Mouse (Mus musculus) midbrain, embryonic 15.5 days (tissue): ENCODE measurements at regions not wholly inside any gene's neighbourhood (a gene's known extent, or its start where the extent isn't known, plus 50 kb on each side); places are given as distances from the start of the nearest gene placed in this dataset.

Experiments
- ATAC-seq: fragments of 200-750 bp; cut with Nextera tagmentation; replicated peaks from 2 replicates; pipeline ENCODE4 v1.8.0; 2017; ENCODE audit warnings: moderate TSS enrichment
- H3K27ac ChIP-seq: fragments of 300-500 bp; sonication (generic); 2 replicates; pipeline ENCODE4 v1.5.1; 2015; ENCODE audit warnings: mild to moderate bottlenecking, inconsistent platforms
- H3K27me3 ChIP-seq: fragments of 300-500 bp; sonication (generic); replicated peaks from 2 replicates; pipeline ENCODE4 v1.6.1; 2015; ENCODE audit warnings: inconsistent platforms
- H3K36me3 ChIP-seq: fragments of 300-500 bp; sonication (generic); replicated peaks from 2 replicates; pipeline ENCODE4 v1.6.1; 2015; ENCODE audit warnings: inconsistent platforms
- H3K4me1 ChIP-seq: fragments of 300-500 bp; sonication (generic); 2 replicates; pipeline ENCODE4 v1.6.1; 2015; ENCODE audit warnings: inconsistent platforms
- H3K4me2 ChIP-seq: fragments of 300-500 bp; sonication (generic); 2 replicates; pipeline ENCODE4 v1.6.1; 2015; ENCODE audit warnings: inconsistent platforms, mild to moderate bottlenecking, moderate library complexity
- H3K4me3 ChIP-seq: fragments of 300-500 bp; sonication (generic); 2 replicates; pipeline ENCODE4 v1.5.1; 2015; ENCODE audit warnings: mild to moderate bottlenecking, inconsistent platforms
- H3K9ac ChIP-seq: fragments of 300-500 bp; sonication (generic); 2 replicates; pipeline ENCODE4 v1.6.1; 2015; ENCODE audit warnings: mild to moderate bottlenecking, inconsistent platforms
- H3K9me3 ChIP-seq: fragments of 300-500 bp; sonication (generic); 2 replicates; pipeline ENCODE4 v1.6.1; 2016; ENCODE audit warnings: inconsistent platforms
- WGBS: fragments of 180-500 bp; shearing (Covaris S2); methylation state at CpG from one replicate; pipeline ENCODE4 v1.1.7; 2015; ENCODE audit warnings: mixed read lengths; 5-methylcytosine and 5-hydroxymethylcytosine counted together

DNA sequence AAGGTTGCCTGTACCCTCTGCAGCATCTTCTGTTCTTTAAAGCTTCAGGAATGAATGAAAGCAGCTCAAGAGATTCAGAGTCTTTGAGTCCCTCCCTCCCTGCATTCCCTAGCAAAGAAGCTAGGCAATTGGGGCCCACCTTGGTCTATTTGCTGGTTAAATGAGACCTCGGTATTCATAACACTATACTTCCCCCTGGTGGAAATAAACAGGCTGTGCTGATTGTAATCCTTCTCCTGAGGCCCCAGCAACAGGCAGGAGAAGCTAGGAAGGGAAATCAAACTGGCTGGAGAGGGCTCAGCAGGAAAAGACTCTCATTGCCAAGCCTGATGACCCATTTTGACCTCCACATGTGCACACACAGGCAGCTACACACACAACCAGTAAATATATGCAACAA is 137.1 kb downstream of the Sh3bp4 start:
- Histone ChIP-seq H3K4me2 (no peak overlapping the region), H3K27me3 (no peaks in the 10 kb centered on the region), H3K4me1 (no peaks in the 10 kb centered on the region), H3K27ac (no peak overlapping the region), H3K9ac (no peak overlapping the region), H3K4me3 (no peak overlapping the region), H3K9me3 (no peaks in the 10 kb centered on the region), H3K36me3 (no peaks in the 10 kb centered on the region)
- ATAC-seq: no peak
- 16% methylated on average over 1 of the region's 1 CpGs for whole genome bisulfite sequencing

DNA sequence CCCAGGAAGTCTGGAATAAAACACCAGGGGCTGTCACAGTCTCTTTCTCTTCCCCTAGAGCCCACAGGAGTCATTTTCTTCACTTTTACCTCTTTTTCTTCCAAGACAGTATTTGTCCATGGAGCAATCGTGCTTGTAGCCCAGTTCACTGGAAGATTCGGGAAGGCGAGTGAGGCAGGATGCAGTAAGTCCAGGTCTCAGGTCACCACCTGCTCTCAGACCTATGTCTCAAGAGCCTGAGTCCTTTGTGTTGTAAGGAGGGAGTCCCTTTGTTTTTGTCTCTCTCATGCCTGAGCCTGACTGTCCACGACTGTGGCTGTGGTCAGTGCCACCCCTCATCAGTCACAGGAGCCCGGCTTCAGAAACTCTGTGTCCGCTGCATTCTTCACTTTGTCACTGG is 140.9 kb downstream of the Sh3bp4 start:
- H3K36me3 ChIP-seq: no peaks in the 10 kb centered on the region
- H3K4me2 ChIP-seq: no peak overlapping the region
- no peaks in the 10 kb centered on the region for H3K27me3 ChIP-seq
- WGBS: 88% methylated on average over 6 of the region's 6 CpGs
- no peak overlapping the region for H3K4me3 ChIP-seq
- H3K4me1 ChIP-seq: no peaks in the 10 kb centered on the region
- no peak overlapping the region for H3K27ac ChIP-seq
- no peak overlapping the region for H3K9ac ChIP-seq
- H3K9me3 ChIP-seq: no peaks in the 10 kb centered on the region
- no peak for ATAC-seq

DNA sequence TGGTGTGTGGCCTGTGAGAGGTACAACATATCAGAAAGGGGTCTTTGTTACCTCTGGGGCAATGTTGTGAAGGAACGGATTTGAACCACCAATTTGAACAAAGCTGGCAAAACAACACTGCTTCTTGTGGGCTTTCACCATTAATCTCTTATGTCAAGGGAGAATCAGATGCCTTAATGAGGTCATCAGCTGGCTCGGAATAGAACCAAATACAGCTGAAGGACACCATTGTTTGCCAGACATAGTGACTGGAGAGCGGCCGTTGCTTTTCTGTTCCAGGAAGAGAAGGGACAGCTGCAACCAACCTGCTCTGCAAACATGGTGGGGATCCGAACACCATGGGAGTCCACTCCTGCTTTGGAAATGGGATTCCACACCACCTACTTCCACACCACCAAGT is 158.2 kb downstream of the Sh3bp4 start:
- Histone ChIP-seq H3K36me3 (no peaks in the 10 kb centered on the region), H3K4me1 (no peaks in the 10 kb centered on the region), H3K27me3 (no peaks in the 10 kb centered on the region), H3K27ac (no peak overlapping the region), H3K4me2 (no peak overlapping the region), H3K9ac (no peak overlapping the region), H3K9me3 (no peaks in the 10 kb centered on the region), H3K4me3 (no peak overlapping the region)
- 70% methylated on average over 5 of the region's 5 CpGs for WGBS
- no peak for ATAC-seq

DNA sequence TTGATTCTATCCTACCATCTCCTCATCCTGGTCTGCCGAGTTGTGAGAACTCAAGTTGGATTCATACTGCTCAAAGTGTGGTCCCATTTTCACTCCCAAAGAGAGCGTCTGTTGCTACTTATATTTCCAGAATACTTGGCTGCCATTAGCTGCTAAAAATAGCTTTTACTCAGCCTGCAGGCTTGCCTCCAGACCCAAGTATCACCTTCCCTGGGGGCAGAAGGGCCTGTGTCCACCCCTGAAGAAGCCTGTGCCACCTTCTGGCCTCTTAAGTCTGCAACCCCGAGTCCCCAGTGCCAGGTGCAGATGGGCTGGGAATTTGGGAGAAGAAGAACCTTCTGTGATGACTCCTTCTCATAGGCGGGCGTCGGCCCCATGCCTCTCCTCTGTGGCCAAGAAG is 161.5 kb downstream of the Sh3bp4 start:
- Histone ChIP-seq H3K27ac (no peak overlapping the region), H3K4me2 (no peak overlapping the region), H3K4me1 (peaks cover 4% of the 10 kb centered on the region), H3K9ac (no peak overlapping the region), H3K36me3 (no peaks in the 10 kb centered on the region), H3K4me3 (no peak overlapping the region), H3K27me3 (0 out of 2 replicates have a peak, but pooled peaks cover 5% of the 10 kb centered on the region), H3K9me3 (no peaks in the 10 kb centered on the region)
- ATAC-seq: no peak
- 88% methylated on average over 6 of the region's 6 CpGs for WGBS

DNA sequence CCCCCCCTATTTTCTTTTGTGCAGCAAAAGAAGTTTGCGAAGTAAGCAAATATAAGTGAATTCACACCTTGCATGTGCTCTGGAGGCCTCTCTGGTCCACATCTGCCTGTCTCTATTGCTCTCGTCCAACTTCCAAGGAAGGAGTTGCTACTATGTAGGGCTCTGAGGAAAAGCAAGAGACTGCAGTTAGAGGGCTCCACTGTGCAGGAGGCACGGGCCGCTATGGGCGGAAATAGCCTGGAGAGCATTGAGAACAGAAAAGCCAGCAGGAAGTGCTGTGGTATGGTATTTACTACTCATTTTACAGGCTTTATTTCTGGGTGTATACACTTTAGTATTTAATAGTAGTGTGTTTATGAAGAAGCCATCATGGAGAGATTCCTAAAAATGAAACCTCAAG is 162.2 kb downstream of the Sh3bp4 start:
- H3K27me3 ChIP-seq: 0 out of 2 replicates have a peak, but pooled peaks cover 5% of the 10 kb centered on the region
- no peaks in the 10 kb centered on the region for H3K9me3 ChIP-seq
- H3K9ac ChIP-seq: no peak overlapping the region
- peaks cover 4% of the 10 kb centered on the region for H3K4me1 ChIP-seq
- H3K4me3 ChIP-seq: no peak overlapping the region
- 73% methylated on average over 5 of the region's 5 CpGs for WGBS
- H3K27ac ChIP-seq: no peak overlapping the region
- ATAC-seq: no peak
- H3K36me3 ChIP-seq: no peaks in the 10 kb centered on the region
- no peak overlapping the region for H3K4me2 ChIP-seq

DNA sequence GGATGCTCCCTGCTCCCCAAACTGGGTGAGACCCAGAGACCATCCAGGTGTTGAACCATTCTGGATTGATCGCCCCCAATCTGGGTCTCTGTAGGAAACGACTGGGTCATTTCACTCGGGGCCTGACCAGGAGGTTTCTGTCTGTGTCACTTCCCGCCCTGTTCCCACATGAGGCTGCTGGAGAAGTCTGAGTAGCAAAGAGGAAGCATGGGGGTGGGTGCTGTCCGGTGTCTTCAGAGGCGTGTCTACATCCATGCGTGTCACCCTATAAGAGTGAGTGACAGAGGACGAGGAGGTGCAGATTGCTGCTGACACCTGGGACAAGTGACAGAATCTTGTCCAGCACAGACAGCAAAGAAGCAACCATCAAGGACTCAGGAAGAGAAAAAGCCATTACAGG is 164.7 kb downstream of the Sh3bp4 start:
- no peak overlapping the region for H3K4me3 ChIP-seq
- peak; percentile 61 for ATAC-seq

DNA sequence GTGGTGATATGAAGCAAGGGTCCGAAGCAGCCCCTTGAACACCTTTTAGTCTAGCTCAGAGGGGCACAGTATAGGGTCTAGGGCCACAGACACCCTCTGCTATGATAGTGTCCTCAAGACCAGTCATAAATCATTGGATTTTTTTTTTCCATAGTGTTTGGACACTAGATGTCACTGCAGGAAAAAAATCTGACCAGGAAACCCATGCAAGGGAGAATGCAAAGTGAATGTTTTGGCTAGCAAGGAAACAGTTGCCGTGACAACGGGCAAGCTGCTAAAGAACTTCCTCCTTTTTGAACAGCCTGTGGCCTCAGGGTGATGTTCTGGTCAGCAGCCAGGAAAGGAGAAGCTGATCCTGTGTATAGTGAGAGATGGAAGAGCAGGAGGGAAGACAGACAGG is 165.1 kb downstream of the Sh3bp4 start:
- no peak overlapping the region; the same call in 1 of the 2 replicates for H3K9ac ChIP-seq
- H3K27me3 ChIP-seq: 0 out of 2 replicates have a peak, but pooled peaks cover 5% of the 10 kb centered on the region
- H3K9me3 ChIP-seq: no peaks in the 10 kb centered on the region
- H3K4me3 ChIP-seq: no peak overlapping the region
- WGBS: 32% methylated on average over 3 of the region's 3 CpGs
- peaks cover 4% of the 10 kb centered on the region for H3K4me1 ChIP-seq
- H3K36me3 ChIP-seq: no peaks in the 10 kb centered on the region
- H3K4me2 ChIP-seq: no peak overlapping the region
- ATAC-seq: peak; percentile 79
- 0 out of 2 replicates have a peak overlapping the region, but pooled peaks have one; percentile 7 for H3K27ac ChIP-seq

More for the DNA sequence above, 164.7 kb downstream of the Sh3bp4 start:
- Histone ChIP-seq H3K4me2 (no peak overlapping the region), H3K27ac (no peak overlapping the region), H3K36me3 (no peaks in the 10 kb centered on the region), H3K27me3 (0 out of 2 replicates have a peak, but pooled peaks cover 5% of the 10 kb centered on the region), H3K9ac (no peak overlapping the region; the same call in 1 of the 2 replicates), H3K4me1 (peaks cover 4% of the 10 kb centered on the region), H3K9me3 (no peaks in the 10 kb centered on the region)
- WGBS: 75% methylated on average over 8 of the region's 8 CpGs

DNA sequence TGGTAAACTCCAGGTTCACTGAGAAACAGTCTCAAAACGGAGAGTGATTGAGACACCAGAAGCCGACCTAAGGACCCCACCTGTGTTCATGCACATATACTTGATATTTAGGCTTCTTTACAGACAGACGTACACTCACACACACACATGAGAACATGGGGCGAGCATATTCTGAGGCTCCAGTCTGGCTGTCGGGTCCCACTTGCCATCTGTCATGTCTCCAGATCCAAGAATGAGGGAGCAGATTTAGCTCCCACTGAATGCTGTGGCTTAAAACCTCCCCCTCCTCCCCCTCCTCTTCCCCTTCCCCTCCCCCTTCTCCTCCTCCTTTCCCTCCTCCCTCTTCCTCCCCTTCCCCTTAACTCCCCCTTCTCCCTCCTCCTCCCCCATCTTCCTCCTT is 167.5 kb downstream of the Sh3bp4 start:
- H3K27ac ChIP-seq: no peak overlapping the region
- WGBS: 69% methylated on average over 5 of the region's 5 CpGs

DNA sequence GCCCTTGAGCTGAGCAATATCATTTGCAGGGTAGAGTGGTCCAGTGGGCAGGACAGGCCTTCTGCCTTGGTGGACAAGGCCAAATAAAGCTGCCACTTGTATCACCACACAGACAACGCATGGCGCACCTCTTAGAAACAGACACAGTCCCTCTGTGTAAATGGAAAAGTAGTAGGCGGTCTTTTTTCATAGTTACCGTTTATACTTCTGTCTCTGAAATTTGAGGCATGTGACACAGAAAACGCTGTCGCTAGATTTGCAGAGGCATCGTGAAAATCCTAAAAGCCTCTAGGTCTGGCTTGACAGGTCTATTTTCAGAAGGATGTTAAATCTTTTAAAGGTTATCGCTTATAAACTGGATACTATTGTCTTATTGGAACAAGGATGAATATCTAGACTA is 174.4 kb downstream of the Sh3bp4 start:
- H3K27ac ChIP-seq: no peak overlapping the region

More for the DNA sequence above, 167.5 kb downstream of the Sh3bp4 start:
- Histone ChIP-seq H3K36me3 (no peaks in the 10 kb centered on the region), H3K4me1 (peaks cover 4% of the 10 kb centered on the region), H3K9ac (no peak overlapping the region), H3K27me3 (0 out of 2 replicates have a peak, but pooled peaks cover 5% of the 10 kb centered on the region), H3K4me2 (no peak overlapping the region), H3K4me3 (no peak overlapping the region), H3K9me3 (no peaks in the 10 kb centered on the region)
- ATAC-seq: no peak

DNA sequence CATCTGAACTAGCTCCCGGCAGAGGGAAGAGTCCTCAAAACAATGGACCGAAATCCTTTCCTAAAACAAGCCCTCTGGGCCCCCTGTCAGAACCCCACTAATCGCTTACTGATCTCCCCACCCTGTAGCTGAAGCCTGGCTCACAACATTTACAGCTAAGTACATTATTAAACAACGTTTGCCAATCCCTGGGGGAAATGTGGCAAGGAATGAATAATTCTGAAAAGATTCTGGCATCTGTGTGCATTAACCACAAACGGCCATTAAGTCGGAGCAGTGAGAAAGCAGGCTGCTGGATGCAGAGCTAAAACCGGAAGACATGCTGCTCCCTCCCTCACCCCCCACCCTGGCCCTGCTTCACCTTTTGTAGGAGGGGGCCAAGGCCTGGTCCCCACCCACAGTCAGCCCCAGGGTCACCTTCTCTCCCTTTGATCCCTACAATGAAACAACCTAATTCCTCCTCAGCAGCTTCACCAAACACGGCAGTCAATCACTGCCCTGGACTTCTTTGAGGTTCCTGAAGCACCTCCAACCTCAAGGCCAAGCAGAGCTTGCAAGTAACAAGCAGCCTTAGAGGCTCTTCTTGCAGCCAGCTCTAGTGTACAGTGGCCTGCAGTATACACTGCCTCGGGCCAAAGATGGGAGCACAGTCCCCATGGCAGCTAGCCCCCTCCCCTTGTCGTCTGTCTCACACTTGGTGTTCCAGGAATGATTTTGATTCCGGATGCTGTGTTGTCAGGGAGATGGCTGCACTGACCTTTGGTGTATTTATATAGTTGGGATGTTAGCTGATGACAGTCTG is 175.2 kb downstream of the Sh3bp4 start:
- Histone ChIP-seq H3K36me3 (no peaks in the 10 kb centered on the region), H3K27ac (peak overlapping the region; percentile 65), H3K4me3 (no peak overlapping the region), H3K27me3 (no peaks in the 10 kb centered on the region), H3K9ac (no peak overlapping the region), H3K4me2 (no peak overlapping the region), H3K4me1 (peaks cover 14% of the 10 kb centered on the region), H3K9me3 (0 out of 2 replicates have a peak, but pooled peaks cover 4% of the 10 kb centered on the region)
- ATAC-seq: peak; percentile 81
- 17% methylated on average over 11 of the region's 11 CpGs for WGBS

More for the DNA sequence above, 174.4 kb downstream of the Sh3bp4 start:
- Histone ChIP-seq H3K36me3 (no peaks in the 10 kb centered on the region), H3K4me3 (no peak overlapping the region), H3K9ac (no peak overlapping the region), H3K4me2 (no peak overlapping the region), H3K4me1 (peaks cover 14% of the 10 kb centered on the region), H3K9me3 (0 out of 2 replicates have a peak, but pooled peaks cover 4% of the 10 kb centered on the region), H3K27me3 (no peaks in the 10 kb centered on the region)
- no peak for ATAC-seq
- 70% methylated on average over 8 of the region's 8 CpGs for WGBS

DNA sequence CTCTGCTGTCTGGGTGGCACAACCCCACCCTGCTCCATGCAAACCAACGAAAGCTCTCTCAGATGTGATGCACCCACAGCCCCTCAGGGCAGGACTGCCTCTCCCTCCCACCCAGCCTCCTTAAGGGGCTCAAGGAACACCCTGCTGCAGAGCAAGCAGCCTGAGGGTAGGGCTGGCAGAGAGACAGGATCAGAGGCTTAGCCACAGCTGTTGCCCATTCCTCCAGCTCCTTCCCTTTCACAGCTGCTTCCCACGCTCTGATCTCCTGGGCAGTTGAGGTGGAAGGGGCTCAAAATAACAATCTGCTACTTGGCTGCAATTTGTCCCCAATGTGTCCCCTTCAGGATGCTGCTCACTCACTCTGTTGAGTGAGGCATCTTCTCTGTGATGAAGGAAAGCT is 181.5 kb downstream of the Sh3bp4 start:
- Histone ChIP-seq H3K27me3 (no peaks in the 10 kb centered on the region), H3K4me1 (peaks cover 5% of the 10 kb centered on the region; the same call in 1 of the 2 replicates), H3K4me2 (no peak overlapping the region), H3K9ac (no peak overlapping the region), H3K36me3 (no peaks in the 10 kb centered on the region), H3K9me3 (0 out of 2 replicates have a peak, but pooled peaks cover 4% of the 10 kb centered on the region), H3K27ac (no peak overlapping the region), H3K4me3 (no peak overlapping the region)
- 28% methylated on average over 2 of the region's 2 CpGs for WGBS
- ATAC-seq: no peak

DNA sequence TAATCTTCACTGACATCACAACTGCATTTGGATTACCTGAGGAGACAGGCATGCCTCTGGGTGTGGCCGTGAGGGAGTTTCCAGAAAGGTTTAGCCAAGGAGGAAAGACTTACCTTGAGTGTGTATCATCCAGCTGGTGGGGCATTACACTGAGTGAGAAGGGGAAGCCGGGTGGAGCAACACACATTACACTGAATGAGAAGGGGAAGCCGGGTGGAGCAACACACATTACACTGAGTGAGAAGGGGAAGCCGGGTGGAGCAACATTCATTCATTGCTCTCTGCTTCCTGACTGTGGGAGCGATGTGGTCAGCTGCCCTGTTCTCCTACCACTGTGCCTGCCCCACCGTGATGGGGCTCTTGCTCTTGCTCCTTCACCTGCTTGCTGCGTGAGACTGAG is 182.3 kb downstream of the Sh3bp4 start:
- ATAC-seq: no peak
- Histone ChIP-seq H3K4me3 (no peak overlapping the region), H3K27me3 (no peaks in the 10 kb centered on the region), H3K9ac (no peak overlapping the region), H3K4me1 (peaks cover 5% of the 10 kb centered on the region; the same call in 1 of the 2 replicates), H3K9me3 (0 out of 2 replicates have a peak, but pooled peaks cover 2% of the 10 kb centered on the region), H3K4me2 (no peak overlapping the region), H3K27ac (no peak overlapping the region), H3K36me3 (no peaks in the 10 kb centered on the region)
- 89% methylated on average over 7 of the region's 7 CpGs for WGBS

DNA sequence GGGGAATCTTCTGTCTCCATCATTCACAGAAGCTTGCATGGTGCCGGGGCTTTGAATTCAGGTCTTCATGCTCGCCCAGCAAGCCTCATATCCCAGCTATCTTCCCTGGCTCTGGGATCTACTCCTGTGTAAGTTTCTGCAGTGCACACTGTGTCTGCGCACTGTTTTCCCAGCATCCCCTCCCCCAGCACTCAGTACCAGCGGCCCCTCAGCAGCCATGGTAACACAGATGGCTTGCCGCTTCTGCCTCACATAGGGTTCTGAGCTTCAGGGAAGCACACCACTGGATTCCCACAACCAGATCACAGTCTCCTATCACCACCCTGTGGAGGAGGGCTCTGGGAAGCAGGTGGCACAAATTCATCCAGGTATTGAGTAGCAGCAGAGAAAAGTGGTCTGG is 187.7 kb downstream of the Sh3bp4 start:
- Histone ChIP-seq H3K4me3 (no peak overlapping the region), H3K27ac (no peak overlapping the region), H3K27me3 (no peaks in the 10 kb centered on the region), H3K4me1 (peaks cover 4% of the 10 kb centered on the region; the same call in 1 of the 2 replicates), H3K9ac (no peak overlapping the region), H3K9me3 (no peaks in the 10 kb centered on the region), H3K36me3 (no peaks in the 10 kb centered on the region), H3K4me2 (no peak overlapping the region)
- WGBS: 64% methylated on average over 5 of the region's 5 CpGs
- ATAC-seq: no peak
